Mouse (Mus musculus): ENCODE data around the gene Cdh3. TPM values are rescaled to one million over a fixed set of nuclear protein-coding genes. Genes with fewer than 3 reads are reported as not detected.

Cdh3 gene
- polyA plus RNA-seq, 1 experiment from 2014 or later = 0.67 TPM

- under 1% methylated on average over 30 of the region's 30 CpGs for WGBS
- H3K27ac ChIP-seq (ENCODE audit: low read depth, low read length) = no peak overlapping the region
Measured at GRCm38 (mm10) chr8:106507761-106508331, 2.8 kb upstream of the Cdh3 start.

GRCm38 (mm10) chr8:106508456-106508855, 2.2 kb upstream of the Cdh3 start:
- ATAC-seq (no peak), DNase-seq (ENCODE audit: low spot score) (no peak)
- Histone ChIP-seq H3K4me3 (ENCODE audit: low read depth, low read length) (no peak overlapping the region), H3K36me3 (ENCODE audit: control insufficient read depth, insufficient read depth, low read length) (no peaks in the 10 kb centered on the region), H3K4me2 (ENCODE audit: low read length) (peak overlapping the region; percentile 62), H3K27me3 (replicated peaks; ENCODE audit: control insufficient read depth, insufficient read depth, low read length) (peaks cover 60% of the 10 kb centered on the region), H3K9me3 (replicated peaks; ENCODE audit: control insufficient read depth, low read length) (no peaks in the 10 kb centered on the region), H3K27ac (ENCODE audit: low read depth, low read length) (no peak overlapping the region), H3K9ac (ENCODE audit: low read length) (no peak overlapping the region), H3K4me1 (ENCODE audit: control insufficient read depth, insufficient read depth, low read length) (peaks cover 24% of the 10 kb centered on the region)
- 15% methylated on average over 3 of the region's 3 CpGs for WGBS

More at GRCm38 (mm10) chr8:106507761-106508331, 2.8 kb upstream of the Cdh3 start:
- peak; percentile 82 for DNase-seq (ENCODE audit: low spot score)
- H3K27me3 ChIP-seq (replicated peaks; ENCODE audit: control insufficient read depth, insufficient read depth, low read length) = peaks cover 54% of the 10 kb centered on the region
- peak overlapping the region; percentile 62 for H3K4me2 ChIP-seq (ENCODE audit: low read length)
- H3K4me1 ChIP-seq (ENCODE audit: control insufficient read depth, insufficient read depth, low read length) = peaks cover 24% of the 10 kb centered on the region
- ATAC-seq = peak; percentile 82
- H3K9ac ChIP-seq (ENCODE audit: low read length) = peak overlapping the region; percentile 29
- no peaks in the 10 kb centered on the region for H3K36me3 ChIP-seq (ENCODE audit: control insufficient read depth, insufficient read depth, low read length)
- no peaks in the 10 kb centered on the region for H3K9me3 ChIP-seq (replicated peaks; ENCODE audit: control insufficient read depth, low read length)
- H3K4me3 ChIP-seq (ENCODE audit: low read depth, low read length) = peak overlapping the region; percentile 17

GRCm38 (mm10) chr8:106509079-106509780, 1.5 kb upstream of the Cdh3 start:
- Histone ChIP-seq H3K4me2 (ENCODE audit: low read length) (no peak overlapping the region), H3K36me3 (ENCODE audit: control insufficient read depth, insufficient read depth, low read length) (no peaks in the 10 kb centered on the region), H3K27me3 (replicated peaks; ENCODE audit: control insufficient read depth, insufficient read depth, low read length) (peaks cover 60% of the 10 kb centered on the region), H3K4me1 (ENCODE audit: control insufficient read depth, insufficient read depth, low read length) (peaks cover 24% of the 10 kb centered on the region), H3K9ac (ENCODE audit: low read length) (no peak overlapping the region), H3K27ac (ENCODE audit: low read depth, low read length) (no peak overlapping the region), H3K9me3 (replicated peaks; ENCODE audit: control insufficient read depth, low read length) (no peaks in the 10 kb centered on the region), H3K4me3 (ENCODE audit: low read depth, low read length) (no peak overlapping the region)
- ATAC-seq (no peak), DNase-seq (ENCODE audit: low spot score) (no peak)
- WGBS = 45% methylated on average over 8 of the region's 8 CpGs

- ATAC-seq (peak; percentile 7; the same call in 1 of the 2 replicates), DNase-seq (ENCODE audit: low spot score) (peak; percentile 32)
- Histone ChIP-seq H3K27me3 (replicated peaks; ENCODE audit: control insufficient read depth, insufficient read depth, low read length) (peaks cover 60% of the 10 kb centered on the region), H3K4me3 (ENCODE audit: low read depth, low read length) (peak overlapping the region; percentile 28), H3K36me3 (ENCODE audit: control insufficient read depth, insufficient read depth, low read length) (no peaks in the 10 kb centered on the region), H3K9me3 (replicated peaks; ENCODE audit: control insufficient read depth, low read length) (no peaks in the 10 kb centered on the region), H3K27ac (ENCODE audit: low read depth, low read length) (no peak overlapping the region), H3K4me2 (ENCODE audit: low read length) (peak overlapping the region; percentile 46), H3K4me1 (ENCODE audit: control insufficient read depth, insufficient read depth, low read length) (peaks cover 24% of the 10 kb centered on the region), H3K9ac (ENCODE audit: low read length) (no peak overlapping the region)
- 2% methylated on average over 22 of the region's 22 CpGs for WGBS
Measured at GRCm38 (mm10) chr8:106511065-106511501, 392 bp downstream of the Cdh3 start.

- Histone ChIP-seq H3K4me2 (ENCODE audit: low read length) (peak overlapping the region; percentile 46), H3K27me3 (replicated peaks; ENCODE audit: control insufficient read depth, insufficient read depth, low read length) (peaks cover 55% of the 10 kb centered on the region), H3K4me3 (ENCODE audit: low read depth, low read length) (peak overlapping the region; percentile 28), H3K9me3 (replicated peaks; ENCODE audit: control insufficient read depth, low read length) (no peaks in the 10 kb centered on the region), H3K9ac (ENCODE audit: low read length) (no peak overlapping the region), H3K36me3 (ENCODE audit: control insufficient read depth, insufficient read depth, low read length) (no peaks in the 10 kb centered on the region), H3K27ac (ENCODE audit: low read depth, low read length) (no peak overlapping the region), H3K4me1 (ENCODE audit: control insufficient read depth, insufficient read depth, low read length) (peaks cover 24% of the 10 kb centered on the region)
- DNase-seq (ENCODE audit: low spot score) (no peak), ATAC-seq (no peak)
- 2% methylated on average over 30 of the region's 30 CpGs for WGBS
Measured at GRCm38 (mm10) chr8:106511531-106512041, 895 bp downstream of the Cdh3 start.

GRCm38 (mm10) chr8:106512475-106513150, 1.9 kb downstream of the Cdh3 start:
- ATAC-seq = no peak
- no peak for DNase-seq (ENCODE audit: low spot score)
- no peak overlapping the region for H3K4me3 ChIP-seq (ENCODE audit: low read depth, low read length)
- no peak overlapping the region for H3K9ac ChIP-seq (ENCODE audit: low read length)
- 56% methylated on average over 7 of the region's 7 CpGs for WGBS
- no peak overlapping the region for H3K4me2 ChIP-seq (ENCODE audit: low read length)
- H3K4me1 ChIP-seq (ENCODE audit: control insufficient read depth, insufficient read depth, low read length) = peaks cover 23% of the 10 kb centered on the region
- no peak overlapping the region for H3K27ac ChIP-seq (ENCODE audit: low read depth, low read length)
- no peaks in the 10 kb centered on the region for H3K36me3 ChIP-seq (ENCODE audit: control insufficient read depth, insufficient read depth, low read length)
- H3K9me3 ChIP-seq (replicated peaks; ENCODE audit: control insufficient read depth, low read length) = no peaks in the 10 kb centered on the region
- peaks cover 48% of the 10 kb centered on the region for H3K27me3 ChIP-seq (replicated peaks; ENCODE audit: control insufficient read depth, insufficient read depth, low read length)

- peaks cover 24% of the 10 kb centered on the region for H3K27me3 ChIP-seq (replicated peaks; ENCODE audit: control insufficient read depth, insufficient read depth, low read length)
- no peak for DNase-seq (ENCODE audit: low spot score)
- H3K4me2 ChIP-seq (ENCODE audit: low read length) = no peak overlapping the region
- H3K27ac ChIP-seq (ENCODE audit: low read depth, low read length) = no peak overlapping the region
- ATAC-seq = no peak
- H3K4me1 ChIP-seq (ENCODE audit: control insufficient read depth, insufficient read depth, low read length) = peaks cover 8% of the 10 kb centered on the region; the same call in 1 of the 2 replicates
- 14% methylated on average over 1 of the region's 1 CpGs for WGBS
- no peak overlapping the region for H3K9ac ChIP-seq (ENCODE audit: low read length)
- H3K36me3 ChIP-seq (ENCODE audit: control insufficient read depth, insufficient read depth, low read length) = no peaks in the 10 kb centered on the region
- H3K9me3 ChIP-seq (replicated peaks; ENCODE audit: control insufficient read depth, low read length) = no peaks in the 10 kb centered on the region
- H3K4me3 ChIP-seq (ENCODE audit: low read depth, low read length) = no peak overlapping the region
Measured at GRCm38 (mm10) chr8:106515946-106516479, 5.3 kb downstream of the Cdh3 start.

GRCm38 (mm10) chr8:106516581-106516980, 5.9 kb downstream of the Cdh3 start:
- Histone ChIP-seq H3K9ac (ENCODE audit: low read length) (no peak overlapping the region), H3K4me2 (ENCODE audit: low read length) (no peak overlapping the region), H3K9me3 (replicated peaks; ENCODE audit: control insufficient read depth, low read length) (no peaks in the 10 kb centered on the region), H3K27ac (ENCODE audit: low read depth, low read length) (no peak overlapping the region), H3K36me3 (ENCODE audit: control insufficient read depth, insufficient read depth, low read length) (no peaks in the 10 kb centered on the region), H3K27me3 (replicated peaks; ENCODE audit: control insufficient read depth, insufficient read depth, low read length) (peaks cover 18% of the 10 kb centered on the region), H3K4me3 (ENCODE audit: low read depth, low read length) (no peak overlapping the region), H3K4me1 (ENCODE audit: control insufficient read depth, insufficient read depth, low read length) (peaks cover 3% of the 10 kb centered on the region; the same call in 1 of the 2 replicates)
- ATAC-seq = no peak
- 83% methylated on average over 2 of the region's 2 CpGs for WGBS
- DNase-seq (ENCODE audit: low spot score) = no peak
